Mouse (Mus musculus) intestine, embryonic 14.5 days (tissue): ENCODE measurements at regions not wholly inside any gene's neighbourhood (a gene's known extent, or its start where the extent isn't known, plus 50 kb on each side); places are given as distances from the start of the nearest gene placed in this dataset.

Experiments used
- ATAC-seq: fragments of 200-750 bp; cut with Nextera tagmentation; replicated peaks from 2 replicates; pipeline ENCODE4 v1.8.0; 2017; ENCODE audit warnings: low read depth, moderate number of reproducible peaks, moderate TSS enrichment, moderate library complexity; ENCODE audit not compliant: low FRiP score, low TSS enrichment
- DNase-seq: peaks from one replicate; pipeline ENCODE4 v3.0.0-alpha.2; 2018; ENCODE audit warnings: low spot score
- H3K27ac ChIP-seq: fragments of 300-500 bp; sonication (generic); 2 replicates; pipeline ENCODE4 v1.5.1; 2014; ENCODE audit warnings: low read depth, mild to moderate bottlenecking, control low read depth
- H3K27me3 ChIP-seq: fragments of 300-500 bp; sonication (generic); replicated peaks from 2 replicates; pipeline ENCODE4 v1.6.1; 2014; ENCODE audit warnings: low read length, control low read depth; ENCODE audit not compliant: control insufficient read depth, insufficient read depth
- H3K36me3 ChIP-seq: fragments of 300-500 bp; sonication (generic); 2 replicates; pipeline ENCODE4 v1.6.1; 2014; ENCODE audit warnings: low read length, control low read depth; ENCODE audit not compliant: control insufficient read depth, insufficient read depth
- H3K4me1 ChIP-seq: fragments of 300-500 bp; sonication (generic); replicated peaks from 2 replicates; pipeline ENCODE4 v1.6.1; 2014; ENCODE audit warnings: low read length, control low read depth, mixed read lengths; ENCODE audit not compliant: control insufficient read depth, insufficient read depth
- H3K4me2 ChIP-seq: fragments of 300-500 bp; sonication (generic); 2 replicates; pipeline ENCODE4 v1.6.1; 2014; ENCODE audit warnings: low read length
- H3K4me3 ChIP-seq: fragments of 300-500 bp; sonication (generic); 2 replicates; pipeline ENCODE4 v1.5.1; 2014; ENCODE audit warnings: low read depth, low read length, control low read depth, mixed read lengths
- H3K9ac ChIP-seq: fragments of 300-500 bp; sonication (generic); 2 replicates; pipeline ENCODE4 v1.6.1; 2014; ENCODE audit warnings: mild to moderate bottlenecking, low read length
- H3K9me3 ChIP-seq: fragments of 300-500 bp; sonication (generic); 2 replicates; pipeline ENCODE4 v1.6.1; 2016; ENCODE audit warnings: low read length, control low read depth; ENCODE audit not compliant: control insufficient read depth
- WGBS: fragments of 180-500 bp; shearing (Covaris S2); extraction: QIAGEN DNeasy Blood & Tissue Kit; methylation state at CpG from one replicate; pipeline ENCODE4 v1.1.7; 2014; 5-methylcytosine and 5-hydroxymethylcytosine counted together

DNA sequence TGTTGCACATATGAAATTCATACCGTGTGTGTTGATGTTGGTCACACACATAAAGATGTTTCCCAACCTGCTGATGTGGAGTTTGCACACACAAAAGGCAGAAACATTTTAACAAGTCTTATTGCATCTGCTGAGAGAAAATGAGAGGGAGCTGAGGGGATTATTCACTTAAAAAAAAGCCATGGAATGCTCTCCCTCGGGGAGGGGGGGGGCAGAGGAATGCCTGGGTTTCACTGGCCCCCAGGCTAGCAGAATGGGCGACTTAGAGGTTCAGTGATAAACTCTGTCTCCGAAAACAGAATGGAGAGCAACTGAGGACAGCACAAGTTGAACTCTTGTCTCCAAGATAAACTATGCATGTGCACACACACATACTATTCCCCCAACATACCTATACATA, 392.4 kb upstream of the Id4 start:
- H3K36me3 ChIP-seq: no peaks in the 10 kb centered on the region
- peaks cover 4% of the 10 kb centered on the region; the same call in 1 of the 2 replicates for H3K4me1 ChIP-seq
- no peak overlapping the region for H3K4me2 ChIP-seq
- no peaks in the 10 kb centered on the region for H3K27me3 ChIP-seq
- no peak overlapping the region for H3K4me3 ChIP-seq
- H3K9ac ChIP-seq: no peak overlapping the region
- DNase-seq (no peak), ATAC-seq (no peak)
- H3K9me3 ChIP-seq: no peaks in the 10 kb centered on the region
- H3K27ac ChIP-seq: no peak overlapping the region
- WGBS: 51% methylated on average over 4 of the region's 4 CpGs

- Histone ChIP-seq H3K4me1 (peaks cover 4% of the 10 kb centered on the region; the same call in 1 of the 2 replicates), H3K9ac (no peak overlapping the region), H3K9me3 (no peaks in the 10 kb centered on the region), H3K27me3 (no peaks in the 10 kb centered on the region), H3K36me3 (no peaks in the 10 kb centered on the region), H3K27ac (peak overlapping the region; percentile 40; the same call in 1 of the 2 replicates), H3K4me2 (no peak overlapping the region), H3K4me3 (no peak overlapping the region)
- WGBS: 63% methylated on average over 10 of the region's 10 CpGs
- DNase-seq (no peak), ATAC-seq (no peak)
Measured at GRCm38 (mm10) chr13:47869670-47870532, 391.1 kb upstream of the Id4 start.

DNA sequence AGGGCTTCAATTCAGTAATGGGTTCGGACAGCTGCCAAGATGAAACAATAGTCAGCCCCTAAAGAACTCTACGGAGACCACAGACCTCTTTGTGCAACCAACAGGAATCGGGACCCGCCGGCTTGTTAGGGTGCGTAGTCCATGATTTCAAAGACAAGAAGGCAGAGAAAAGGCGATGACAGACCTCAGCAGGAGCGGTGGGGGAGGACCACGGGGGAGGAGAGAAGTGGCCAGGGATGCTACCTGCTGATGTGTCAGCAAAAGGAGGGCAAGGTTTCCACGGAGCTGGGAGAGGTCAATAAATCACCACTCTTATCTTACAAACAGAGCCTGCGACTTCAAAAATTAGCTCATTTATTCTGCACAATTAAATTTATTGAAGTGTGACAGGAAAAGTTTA, 388.4 kb upstream of the Id4 start:
- Histone ChIP-seq H3K9ac (no peak overlapping the region), H3K4me1 (peaks cover 4% of the 10 kb centered on the region; the same call in 1 of the 2 replicates), H3K36me3 (no peaks in the 10 kb centered on the region), H3K27ac (no peak overlapping the region), H3K9me3 (no peaks in the 10 kb centered on the region), H3K4me3 (no peak overlapping the region), H3K4me2 (no peak overlapping the region), H3K27me3 (no peaks in the 10 kb centered on the region)
- DNase-seq: no peak
- 61% methylated on average over 11 of the region's 11 CpGs for WGBS
- ATAC-seq: no peak

DNA sequence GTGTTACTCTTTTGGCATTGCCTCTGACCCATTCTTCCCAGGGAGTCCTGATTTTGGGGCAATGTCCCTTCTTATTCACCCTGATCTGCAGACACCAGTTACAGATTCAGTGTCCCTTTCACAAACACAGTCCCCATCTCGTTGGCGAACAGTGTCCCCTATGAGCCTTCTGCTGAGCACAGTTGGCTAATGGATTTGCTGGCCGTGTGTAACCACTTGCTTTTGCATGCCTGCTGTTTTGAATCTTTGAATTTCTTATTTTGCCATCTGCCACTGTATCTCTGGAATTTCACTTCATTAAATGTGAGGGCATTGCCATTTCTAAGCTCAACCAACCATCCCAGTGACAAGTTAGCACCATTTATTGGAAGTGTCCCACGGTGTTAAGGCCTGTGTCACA, 368.5 kb upstream of the Id4 start:
- H3K27ac ChIP-seq: no peak overlapping the region
- H3K9ac ChIP-seq: no peak overlapping the region
- no peaks in the 10 kb centered on the region for H3K4me1 ChIP-seq
- H3K9me3 ChIP-seq: no peaks in the 10 kb centered on the region
- no peaks in the 10 kb centered on the region for H3K36me3 ChIP-seq
- 92% methylated on average over 4 of the region's 4 CpGs for WGBS
- ATAC-seq (no peak), DNase-seq (no peak)
- H3K4me3 ChIP-seq: no peak overlapping the region
- H3K27me3 ChIP-seq: no peaks in the 10 kb centered on the region
- no peak overlapping the region for H3K4me2 ChIP-seq

DNA sequence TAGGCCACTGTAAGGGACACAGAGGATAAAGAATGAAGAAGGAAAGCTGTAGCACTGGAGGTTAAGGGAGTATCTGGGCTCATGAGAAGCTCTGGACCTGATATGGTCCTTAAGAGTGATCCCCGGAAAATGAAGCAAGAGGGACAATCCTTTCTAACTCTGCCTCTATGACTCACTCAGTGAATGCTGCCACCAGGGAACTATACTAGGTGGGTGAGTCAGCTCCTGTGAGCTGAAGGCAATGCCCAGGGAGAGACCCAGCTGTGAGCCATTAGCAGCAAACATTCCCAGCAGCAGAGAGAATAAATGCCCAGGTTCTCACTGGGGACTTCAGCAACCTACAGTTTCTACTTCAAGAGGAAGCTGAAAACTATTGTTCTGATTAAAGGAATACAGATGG, 366.7 kb upstream of the Id4 start:
- Histone ChIP-seq H3K27me3 (no peaks in the 10 kb centered on the region), H3K9ac (no peak overlapping the region), H3K27ac (no peak overlapping the region), H3K4me1 (no peaks in the 10 kb centered on the region), H3K36me3 (no peaks in the 10 kb centered on the region), H3K4me2 (no peak overlapping the region), H3K9me3 (peaks cover 8% of the 10 kb centered on the region; the same call in 1 of the 2 replicates), H3K4me3 (no peak overlapping the region)
- ATAC-seq: no peak
- 90% methylated on average over 1 of the region's 1 CpGs for WGBS
- no peak for DNase-seq

- H3K27ac ChIP-seq: no peak overlapping the region
- no peaks in the 10 kb centered on the region for H3K36me3 ChIP-seq
- peaks cover 8% of the 10 kb centered on the region; the same call in 1 of the 2 replicates for H3K9me3 ChIP-seq
- WGBS: 78% methylated on average over 6 of the region's 6 CpGs
- no peak overlapping the region for H3K4me3 ChIP-seq
- ATAC-seq (no peak), DNase-seq (no peak)
- no peak overlapping the region for H3K9ac ChIP-seq
- H3K4me2 ChIP-seq: no peak overlapping the region
- no peaks in the 10 kb centered on the region for H3K27me3 ChIP-seq
- no peaks in the 10 kb centered on the region for H3K4me1 ChIP-seq
Measured at GRCm38 (mm10) chr13:47895256-47895655, 365.8 kb upstream of the Id4 start.

DNA sequence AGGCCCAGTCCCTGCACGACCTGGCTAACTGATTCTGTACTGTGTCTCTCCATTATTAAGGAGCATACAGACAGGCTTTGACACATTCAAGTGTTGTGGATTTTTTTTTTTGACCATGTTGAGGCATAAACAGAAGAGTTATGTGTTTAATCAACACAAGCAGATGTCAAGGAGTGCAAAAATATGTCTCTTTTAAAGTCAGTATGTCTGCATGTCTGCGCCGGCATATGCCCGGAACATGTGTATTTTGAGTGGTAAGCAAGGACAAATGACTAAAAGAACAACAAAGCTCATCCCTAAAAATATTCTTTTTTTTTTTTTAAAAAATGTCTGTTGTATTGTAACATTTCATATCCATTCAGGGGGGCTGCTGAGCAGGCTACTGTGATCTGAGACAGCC, 364.4 kb upstream of the Id4 start:
- Histone ChIP-seq H3K36me3 (no peaks in the 10 kb centered on the region), H3K27ac (no peak overlapping the region), H3K27me3 (no peaks in the 10 kb centered on the region), H3K4me2 (no peak overlapping the region), H3K9ac (no peak overlapping the region), H3K4me1 (no peaks in the 10 kb centered on the region), H3K9me3 (peaks cover 8% of the 10 kb centered on the region; the same call in 1 of the 2 replicates), H3K4me3 (no peak overlapping the region)
- 81% methylated on average over 4 of the region's 4 CpGs for WGBS
- ATAC-seq (no peak), DNase-seq (no peak)

DNA sequence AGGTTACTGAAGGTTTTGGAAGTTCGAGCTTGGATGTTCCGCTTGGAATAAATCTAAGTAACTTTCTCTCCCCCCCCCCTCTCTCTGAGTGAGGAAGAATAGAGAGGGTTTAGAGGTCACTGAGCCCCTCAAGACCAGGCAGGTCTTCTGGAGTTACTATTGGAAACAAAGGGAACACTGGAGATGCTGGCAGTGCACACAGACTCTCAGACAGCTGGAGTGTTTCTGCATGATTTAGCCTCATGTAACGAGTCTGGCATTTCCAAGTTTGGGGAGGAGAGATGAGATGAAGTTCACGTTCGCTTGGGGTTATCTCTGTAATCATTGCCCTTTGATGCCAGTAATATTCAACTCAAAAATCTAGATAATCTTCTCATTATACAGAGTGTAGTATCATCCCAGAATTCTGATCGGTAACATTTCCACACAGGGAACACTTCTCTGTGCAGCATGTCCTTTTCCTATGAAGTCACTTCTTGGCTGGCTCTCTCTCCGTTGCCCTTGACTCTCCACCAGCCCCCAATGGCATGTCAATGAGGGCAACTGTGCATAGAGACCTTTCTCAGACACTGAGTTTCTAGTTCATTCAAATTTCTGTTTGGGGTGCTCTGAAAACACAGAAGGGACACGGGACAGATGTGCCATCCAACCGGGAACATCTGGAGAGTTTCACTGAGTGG, 351.0 kb upstream of the Id4 start:
- Histone ChIP-seq H3K9ac (no peak overlapping the region), H3K36me3 (no peaks in the 10 kb centered on the region), H3K4me3 (no peak overlapping the region), H3K4me2 (no peak overlapping the region), H3K9me3 (no peaks in the 10 kb centered on the region), H3K27ac (no peak overlapping the region), H3K4me1 (no peaks in the 10 kb centered on the region), H3K27me3 (no peaks in the 10 kb centered on the region)
- 80% methylated on average over 9 of the region's 9 CpGs for WGBS
- DNase-seq (no peak), ATAC-seq (no peak)
